Comparison of ENCODE assay signal across 8 mouse cellular contexts in the genomic region with DNA sequence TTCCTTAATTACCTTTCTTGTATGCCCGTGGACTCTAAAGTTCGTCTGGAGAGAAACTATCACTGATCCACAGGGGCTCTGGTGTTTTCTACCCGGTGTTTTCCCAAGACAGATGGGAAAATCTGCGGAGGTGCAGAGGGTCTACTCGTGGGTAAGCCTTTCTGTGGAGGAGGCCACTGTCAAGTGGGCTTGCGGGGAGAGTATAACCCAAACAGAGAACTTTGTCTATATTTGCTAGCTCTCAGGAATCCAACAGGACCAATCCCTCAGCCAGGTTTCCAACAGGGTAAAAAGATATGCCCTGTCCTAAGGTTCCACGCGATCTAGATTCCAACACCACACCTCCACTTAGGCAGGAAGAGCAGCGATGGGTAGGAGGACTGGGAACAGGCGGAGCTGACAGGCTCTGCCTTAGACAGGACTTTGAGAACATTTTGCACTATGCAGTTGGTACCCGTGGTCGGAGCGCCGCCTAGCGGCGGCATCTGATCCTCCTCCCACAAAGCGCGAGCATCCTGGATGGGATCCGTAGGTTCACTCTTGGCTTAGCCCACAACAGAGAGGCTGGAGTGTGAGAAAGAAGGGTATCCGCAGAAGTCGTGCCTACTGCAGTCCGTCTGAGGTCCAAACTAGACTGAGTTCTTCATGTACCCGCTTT. TPM values are rescaled to one million over a fixed set of nuclear protein-coding genes. Genes with fewer than 3 reads are reported as not detected.
A peak's percentile ranks its signal among the peaks of the same experiment; 100 is the strongest.
DNase-seq lines count a peak whose midpoint lies in the region; ATAC-seq and TF ChIP-seq lines count a peak whose summit lies in the region.

No protein-coding gene starts in this region.

- no peaks in the 10 kb centered on the region for H3K27me3 ChIP-seq in spleen, adult 2 months (ENCODE audit: control insufficient read depth, insufficient read depth, low read length)
- peaks cover 12% of the 10 kb centered on the region for H3K27me3 ChIP-seq in midbrain, embryonic 12.5 days
- no peaks in the 10 kb centered on the region; the same call in 1 of the 2 replicates for H3K27me3 ChIP-seq in small intestine, adult 2 months (ENCODE audit: control insufficient read depth, insufficient read depth, low read length)

- no peaks in the 10 kb centered on the region for H3K36me3 ChIP-seq in spleen, adult 2 months (ENCODE audit: control insufficient read depth, insufficient read depth, low read length)
- H3K36me3 ChIP-seq in midbrain, embryonic 12.5 days, result no peaks in the 10 kb centered on the region
- H3K36me3 ChIP-seq in small intestine, adult 2 months (ENCODE audit: control insufficient read depth, insufficient read depth, low read length), result no peaks in the 10 kb centered on the region

- H3K4me2 ChIP-seq in midbrain, embryonic 12.5 days (replicated peaks), result no peak overlapping the region

- H3K4me3 ChIP-seq in spleen, adult 2 months (ENCODE audit: extremely low read depth, insufficient read depth, insufficient read length), result no peak overlapping the region
- no peak overlapping the region for H3K4me3 ChIP-seq in midbrain, embryonic 12.5 days
- no peak overlapping the region for H3K4me3 ChIP-seq in small intestine, adult 2 months (ENCODE audit: low read depth, low read length)

- peak; percentile 70; the same call in 1 of the 2 replicates for TF ChIP-seq CTCF in spleen, adult 2 months (IDR thresholded peaks at IDR 0.05; ENCODE audit: extremely low read depth, insufficient read depth, insufficient read length, insufficient replicate concordance)
- peak; percentile 95 for TF ChIP-seq CTCF in small intestine, adult 2 months (IDR thresholded peaks at IDR 0.05; ENCODE audit: extremely low read depth, insufficient read length, insufficient replicate concordance, low read depth, low read length)

- ATAC-seq in inflammation-experienced regulatory T-cells, adult 6 months, result peak; percentile 60
- ATAC-seq in midbrain, embryonic 12.5 days (ENCODE audit: low FRiP score, low read depth), result peak; percentile 74

- intact Hi-C loops in left cerebral cortex, postnatal 14 days (cut with DNase I), result loop anchor here (2.0 to 5.0 kb wide), 3 partner anchors 250 to 385 kb away; a partner anchor contains a TSS

- DNase-seq in spleen, adult 2 months (ENCODE audit: low read depth in 1 of 2, low spot score in 2 of 2), result peak; percentile 5 to 9
- DNase-seq in spleen, postnatal 14 days (ENCODE audit: low spot score in 2 of 2), result no peak
- DNase-seq in cerebellum, postnatal 25 days, result peak; percentile 78 to 89
- DNase-seq in gastrocnemius, adult 18-20 months (ENCODE audit: low spot score), result peak; percentile 28
- peak; percentile 79 to 83 for DNase-seq in left cerebral cortex, postnatal 14 days (ENCODE audit: low spot score in 2 of 2)

- no peak for TF ChIP-seq POLR2A in spleen, adult 2 months (IDR thresholded peaks at IDR 0.05; ENCODE audit: low read depth, low read length)
- no peak for TF ChIP-seq POLR2A in small intestine, adult 2 months (IDR thresholded peaks at IDR 0.05; ENCODE audit: low read depth, low read length)

- H3K9ac ChIP-seq in midbrain, embryonic 12.5 days (replicated peaks), result no peak overlapping the region

- no peak overlapping the region for H3K27ac ChIP-seq in spleen, adult 2 months (ENCODE audit: insufficient read depth, low read length)
- H3K27ac ChIP-seq in midbrain, embryonic 12.5 days (replicated peaks), result no peak overlapping the region
- no peak overlapping the region for H3K27ac ChIP-seq in small intestine, adult 2 months (ENCODE audit: insufficient read depth, low read depth, low read length)

- 18% methylated on average over 23 of the region's 23 CpGs for WGBS in spleen, adult 2 months
- 19% methylated on average over 23 of the region's 23 CpGs for WGBS in midbrain, embryonic 12.5 days
- WGBS in small intestine, adult 2 months, result 17% methylated on average over 23 of the region's 23 CpGs

- no peaks in the 10 kb centered on the region for H3K9me3 ChIP-seq in midbrain, embryonic 12.5 days

- no peaks in the 10 kb centered on the region for H3K4me1 ChIP-seq in spleen, adult 2 months (ENCODE audit: control insufficient read depth, insufficient read depth, insufficient read length)
- H3K4me1 ChIP-seq in midbrain, embryonic 12.5 days, result peaks cover 6% of the 10 kb centered on the region; the same call in 1 of the 2 replicates
- H3K4me1 ChIP-seq in small intestine, adult 2 months (ENCODE audit: control insufficient read depth, insufficient read depth, insufficient read length, low read length), result no peaks in the 10 kb centered on the region

RNA-seq across cellular contexts. Expression of a gene that starts 46.9 kb away (rescaled TPM):
- not detected in 2 replicates for polyA plus RNA-seq in spleen, adult 2 months (2012; rRNA removed)
- total RNA-seq in gastrocnemius, adult 18-20 months (2021), result not detected
- polyA plus RNA-seq in inflammation-experienced regulatory T-cells, adult 6 months (2017; shearing (Covaris generic)), result not detected
- under 1 TPM; 0.13 TPM for total RNA-seq in left cerebral cortex, postnatal 14 days (2021)
- polyA plus RNA-seq in midbrain, embryonic 12.5 days (2016; fragmentation: Nextera tagmentation; extraction: Ambion mirVana), result not detected in 2 replicates
- polyA plus RNA-seq in small intestine, adult 2 months (2012; rRNA removed), result not detected in 2 replicates

Comparison
In these comparisons a context has a peak if more than half of its experiments do, and no peak if none do; other contexts are left out.
1. DNase-seq: peak in spleen, adult 2 months (2 of 2), cerebellum, postnatal 25 days (2 of 2), gastrocnemius, adult 18-20 months (single experiment) and left cerebral cortex, postnatal 14 days (2 of 2); none in spleen, postnatal 14 days (0 of 2).